Mouse (Mus musculus): ENCODE data around the gene Olfr813. TPM values are rescaled to one million over a fixed set of nuclear protein-coding genes. Genes with fewer than 3 reads are reported as not detected.
"Not testable (repeated sequence)": the region's sequence is repeated elsewhere in the genome, so short reads cannot be mapped to it uniquely, and the experiment has no call there.

Gene Olfr813
- polyA plus RNA-seq (2012; ENCODE audit: insufficient read depth, insufficient read length, missing spikeins): not detected in 2 replicates

GRCm38 (mm10) chr10:129855067-129855466 is at the start of gene Olfr813:
Gene Olfr813, plus strand, starts transcription at chr10:129855367.
- no peak within 1 kb of the TSS for H3K27ac ChIP-seq (ENCODE audit: insufficient read depth, low read depth, low read length)

GRCm38 (mm10) chr10:129845994-129846393 is 9.2 kb upstream of the Olfr813 start, which contains the start of gene Olfr812:
Gene Olfr812, minus strand, starts transcription at chr10:129846094.
- Histone ChIP-seq H3K27ac (ENCODE audit: insufficient read depth, low read depth, low read length) (no peak within 1 kb of the TSS), H3K4me3 (ENCODE audit: insufficient read depth, low read length) (no peak within 1 kb of the TSS), H3K4me1 (ENCODE audit: control insufficient read depth, insufficient read depth, low read length) (no peaks in the 10 kb centered on the region)
- TF ChIP-seq POLR2A (IDR thresholded peaks at IDR 0.05; ENCODE audit: borderline replicate concordance, low read depth, low read length) (no peak), CTCF (IDR thresholded peaks at IDR 0.05; ENCODE audit: low read depth, low read length) (no peak)

More at GRCm38 (mm10) chr10:129855067-129855466, at the start of gene Olfr813:
- TF ChIP-seq POLR2A (IDR thresholded peaks at IDR 0.05; ENCODE audit: borderline replicate concordance, low read depth, low read length): no peak
- TF ChIP-seq CTCF (IDR thresholded peaks at IDR 0.05; ENCODE audit: low read depth, low read length): no peak
- Histone ChIP-seq H3K4me1 (ENCODE audit: control insufficient read depth, insufficient read depth, low read length) (no peaks in the 10 kb centered on the region), H3K4me3 (ENCODE audit: insufficient read depth, low read length) (no peak within 1 kb of the TSS)

GRCm38 (mm10) chr10:129847343-129847742 is 7.8 kb upstream of the Olfr813 start:
- Histone ChIP-seq H3K4me3 (ENCODE audit: insufficient read depth, low read length) (no peak overlapping the region), H3K4me1 (ENCODE audit: control insufficient read depth, insufficient read depth, low read length) (no peaks in the 10 kb centered on the region), H3K27ac (ENCODE audit: insufficient read depth, low read depth, low read length) (no peak overlapping the region)
- TF ChIP-seq POLR2A (IDR thresholded peaks at IDR 0.05; ENCODE audit: borderline replicate concordance, low read depth, low read length) (no peak), CTCF (IDR thresholded peaks at IDR 0.05; ENCODE audit: low read depth, low read length) (no peak)

GRCm38 (mm10) chr10:129879751-129880150 is 24.6 kb downstream of the Olfr813 start, which contains the start of gene Olfr814:
Gene Olfr814, minus strand, starts transcription at chr10:129879851.
- H3K4me1 ChIP-seq (ENCODE audit: control insufficient read depth, insufficient read depth, low read length); H3K27ac ChIP-seq (ENCODE audit: insufficient read depth, low read depth, low read length); H3K4me3 ChIP-seq (ENCODE audit: insufficient read depth, low read length): not testable (repeated sequence)

- not testable (repeated sequence) for H3K27ac ChIP-seq (ENCODE audit: insufficient read depth, low read depth, low read length); H3K4me1 ChIP-seq (ENCODE audit: control insufficient read depth, insufficient read depth, low read length); H3K4me3 ChIP-seq (ENCODE audit: insufficient read depth, low read length)
Measured at GRCm38 (mm10) chr10:129885496-129885895, 30.3 kb downstream of the Olfr813 start.

- H3K4me1 ChIP-seq (ENCODE audit: control insufficient read depth, insufficient read depth, low read length): no peaks in the 10 kb centered on the region
- TF ChIP-seq CTCF (IDR thresholded peaks at IDR 0.05; ENCODE audit: low read depth, low read length): no peak
- no peak for TF ChIP-seq POLR2A (IDR thresholded peaks at IDR 0.05; ENCODE audit: borderline replicate concordance, low read depth, low read length)
- H3K4me3 ChIP-seq (ENCODE audit: insufficient read depth, low read length): no peak overlapping the region
- H3K27ac ChIP-seq (ENCODE audit: insufficient read depth, low read depth, low read length): no peak overlapping the region
Measured at GRCm38 (mm10) chr10:129885934-129886333, 30.8 kb downstream of the Olfr813 start.

GRCm38 (mm10) chr10:129905767-129906166 is 50.6 kb downstream of the Olfr813 start, which contains the start of gene Olfr815:
Gene Olfr815, minus strand, starts transcription at chr10:129905867.
- not testable (repeated sequence) for H3K27ac ChIP-seq (ENCODE audit: insufficient read depth, low read depth, low read length); H3K4me1 ChIP-seq (ENCODE audit: control insufficient read depth, insufficient read depth, low read length); H3K4me3 ChIP-seq (ENCODE audit: insufficient read depth, low read length)

Other genes starting within 250 kb of the Olfr813 start
- gene Olfr796, start 242.8 kb upstream of the Olfr813 start, polyA plus RNA-seq (2012; ENCODE audit: insufficient read depth, insufficient read length, missing spikeins): 0.23 TPM in 1 of 2 replicates, not detected in the other
- not detected in 2 replicates for gene Olfr798, start 227.4 kb upstream of the Olfr813 start, polyA plus RNA-seq (2012; ENCODE audit: insufficient read depth, insufficient read length, missing spikeins)
- not detected in 2 replicates for gene Olfr799, start 217.9 kb upstream of the Olfr813 start, polyA plus RNA-seq (2012; ENCODE audit: insufficient read depth, insufficient read length, missing spikeins)
- not detected in 2 replicates for gene Olfr800, start 197.7 kb upstream of the Olfr813 start, polyA plus RNA-seq (2012; ENCODE audit: insufficient read depth, insufficient read length, missing spikeins)
- gene Olfr801, start 181.5 kb upstream of the Olfr813 start, polyA plus RNA-seq (2012; ENCODE audit: insufficient read depth, insufficient read length, missing spikeins): not detected in 2 replicates
- not detected in 2 replicates for gene Olfr802, start 167.2 kb upstream of the Olfr813 start, polyA plus RNA-seq (2012; ENCODE audit: insufficient read depth, insufficient read length, missing spikeins)
- not detected in 2 replicates for gene Olfr803, start 161.1 kb upstream of the Olfr813 start, polyA plus RNA-seq (2012; ENCODE audit: insufficient read depth, insufficient read length, missing spikeins)
- gene Olfr804, start 152.2 kb upstream of the Olfr813 start, polyA plus RNA-seq (2012; ENCODE audit: insufficient read depth, insufficient read length, missing spikeins): 0.31 TPM in 1 of 2 replicates, not detected in the other
- gene Olfr805, start 126.0 kb upstream of the Olfr813 start, polyA plus RNA-seq (2012; ENCODE audit: insufficient read depth, insufficient read length, missing spikeins): not detected in 2 replicates
- not detected in 2 replicates for gene Olfr806, start 113.4 kb upstream of the Olfr813 start, polyA plus RNA-seq (2012; ENCODE audit: insufficient read depth, insufficient read length, missing spikeins)
- gene Olfr807, start 97.6 kb upstream of the Olfr813 start, polyA plus RNA-seq (2012; ENCODE audit: insufficient read depth, insufficient read length, missing spikeins): not detected in 2 replicates
- gene Olfr808, start 89.9 kb upstream of the Olfr813 start, polyA plus RNA-seq (2012; ENCODE audit: insufficient read depth, insufficient read length, missing spikeins): 0.17 TPM in 1 of 2 replicates, not detected in the other
- not detected in 2 replicates for gene Olfr809, start 80.7 kb upstream of the Olfr813 start, polyA plus RNA-seq (2012; ENCODE audit: insufficient read depth, insufficient read length, missing spikeins)
- gene Olfr810, start 60.5 kb upstream of the Olfr813 start, polyA plus RNA-seq (2012; ENCODE audit: insufficient read depth, insufficient read length, missing spikeins): not detected in 2 replicates
- not detected in 2 replicates for gene Olfr811, start 51.0 kb upstream of the Olfr813 start, polyA plus RNA-seq (2012; ENCODE audit: insufficient read depth, insufficient read length, missing spikeins)
- not detected in 2 replicates for gene Olfr812, start 9.3 kb upstream of the Olfr813 start, polyA plus RNA-seq (2012; ENCODE audit: insufficient read depth, insufficient read length, missing spikeins)
- gene Olfr814, start 24.5 kb downstream of the Olfr813 start, polyA plus RNA-seq (2012; ENCODE audit: insufficient read depth, insufficient read length, missing spikeins): 0.23 TPM in 1 of 2 replicates, not detected in the other
- gene Olfr815, start 50.5 kb downstream of the Olfr813 start, polyA plus RNA-seq (2012; ENCODE audit: insufficient read depth, insufficient read length, missing spikeins): not detected in 2 replicates
- gene Olfr816, start 60.2 kb downstream of the Olfr813 start, polyA plus RNA-seq (2012; ENCODE audit: insufficient read depth, insufficient read length, missing spikeins): not detected in 2 replicates
- gene Olfr818, start 93.7 kb downstream of the Olfr813 start, polyA plus RNA-seq (2012; ENCODE audit: insufficient read depth, insufficient read length, missing spikeins): not detected in 2 replicates
- gene Olfr819, start 111.9 kb downstream of the Olfr813 start, polyA plus RNA-seq (2012; ENCODE audit: insufficient read depth, insufficient read length, missing spikeins): not detected in 2 replicates
- not detected in 2 replicates for gene Olfr247, start 120.8 kb downstream of the Olfr813 start, polyA plus RNA-seq (2012; ENCODE audit: insufficient read depth, insufficient read length, missing spikeins)
- not detected in 2 replicates for gene Gm10310, start 129.7 kb downstream of the Olfr813 start, polyA plus RNA-seq (2012; ENCODE audit: insufficient read depth, insufficient read length, missing spikeins)
- not detected in 2 replicates for gene Olfr820, start 157.3 kb downstream of the Olfr813 start, polyA plus RNA-seq (2012; ENCODE audit: insufficient read depth, insufficient read length, missing spikeins)
- gene Olfr821, start 175.0 kb downstream of the Olfr813 start, polyA plus RNA-seq (2012; ENCODE audit: insufficient read depth, insufficient read length, missing spikeins): 0.41 TPM in 1 of 2 replicates, not detected in the other
- not detected in 2 replicates for gene Olfr822, start 215.8 kb downstream of the Olfr813 start, polyA plus RNA-seq (2012; ENCODE audit: insufficient read depth, insufficient read length, missing spikeins)

Data from bone marrow macrophage, adult 2 months (primary cell).